Mouse (Mus musculus) forebrain, embryonic 15.5 days (tissue): Measurements from ENCODE around the gene Frmpd4. TPM values are rescaled to one million over a fixed set of nuclear protein-coding genes. Genes with fewer than 3 reads are reported as not detected.

Experiments used
- ATAC-seq: fragments of 200-750 bp; cut with Nextera tagmentation; replicated peaks from 2 replicates; pipeline ENCODE4 v1.8.0; 2017; ENCODE audit warnings: mild to moderate bottlenecking, moderate TSS enrichment, moderate library complexity
- H3K27ac ChIP-seq: fragments of 300-500 bp; sonication (generic); replicated peaks from 2 replicates; pipeline ENCODE4 v1.5.1; 2015; ENCODE audit warnings: mild to moderate bottlenecking, inconsistent platforms
- H3K27me3 ChIP-seq: fragments of 300-500 bp; sonication (generic); 2 replicates; pipeline ENCODE4 v1.6.1; 2015; ENCODE audit warnings: inconsistent platforms
- H3K36me3 ChIP-seq: fragments of 300-500 bp; sonication (generic); 2 replicates; pipeline ENCODE4 v1.6.1; 2015; ENCODE audit warnings: mild to moderate bottlenecking, inconsistent platforms
- H3K4me1 ChIP-seq: fragments of 300-500 bp; sonication (generic); 2 replicates; pipeline ENCODE4 v1.6.1; 2015; ENCODE audit warnings: inconsistent platforms
- H3K4me2 ChIP-seq: fragments of 300-500 bp; sonication (generic); replicated peaks from 2 replicates; pipeline ENCODE4 v1.6.1; 2015; ENCODE audit warnings: mild to moderate bottlenecking, inconsistent platforms
- H3K4me3 ChIP-seq: fragments of 300-500 bp; sonication (generic); 2 replicates; pipeline ENCODE4 v1.5.1; 2015; ENCODE audit warnings: mild to moderate bottlenecking, inconsistent platforms
- H3K9ac ChIP-seq: fragments of 300-500 bp; sonication (generic); replicated peaks from 2 replicates; pipeline ENCODE4 v1.6.1; 2015; ENCODE audit warnings: mild to moderate bottlenecking, inconsistent platforms
- H3K9me3 ChIP-seq: fragments of 300-500 bp; sonication (generic); 2 replicates; pipeline ENCODE4 v1.6.1; 2016; ENCODE audit warnings: inconsistent platforms
- WGBS: fragments of 180-500 bp; shearing (Covaris S2); methylation state at CpG from one replicate; pipeline ENCODE4 v1.1.7; 2015; ENCODE audit warnings: mixed read lengths; 5-methylcytosine and 5-hydroxymethylcytosine counted together
- polyA plus RNA-seq: library from polyadenylated mRNA; unstranded; fragments of >200 nt; fragmentation: Nextera tagmentation; extraction: Ambion mirVana; gene quantifications from 2 replicates; pipeline ENCODE4 v1.2.1, GENCODE M21; 2015

Gene Frmpd4
- polyA plus RNA-seq, 1 experiment from 2014 or later = 0.84 TPM

DNA sequence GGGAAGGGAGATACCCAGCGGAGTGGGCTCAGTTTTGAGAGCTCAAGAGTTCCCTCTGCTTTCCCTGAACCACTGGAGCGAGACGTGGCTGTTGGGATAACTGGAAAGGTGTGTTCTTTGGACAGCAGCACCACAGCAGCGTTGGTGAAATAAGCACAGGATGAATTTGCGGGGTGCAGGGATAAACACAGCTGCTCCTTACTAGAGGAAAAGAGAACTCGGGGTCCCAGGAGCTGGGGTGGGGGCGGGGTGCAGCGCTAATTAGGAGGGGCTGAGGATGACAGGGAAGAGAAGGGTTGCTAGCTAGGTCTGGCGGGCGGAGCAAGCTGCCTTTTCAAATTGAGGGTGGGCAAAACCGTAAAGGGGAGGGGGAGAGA is 453.5 kb downstream of the Frmpd4 start:
- Histone ChIP-seq H3K9ac (peak overlapping the region; percentile 58), H3K27me3 (peaks cover 7% of the 10 kb centered on the region; the same call in 1 of the 2 replicates), H3K4me2 (peak overlapping the region; percentile 78), H3K36me3 (no peaks in the 10 kb centered on the region), H3K4me3 (peak overlapping the region; percentile 50), H3K27ac (peak overlapping the region; percentile 17), H3K9me3 (no peaks in the 10 kb centered on the region), H3K4me1 (no peaks in the 10 kb centered on the region)
- peak; percentile 49; the same call in 1 of the 2 replicates for ATAC-seq
- WGBS = 11% methylated on average over 11 of the region's 11 CpGs

DNA sequence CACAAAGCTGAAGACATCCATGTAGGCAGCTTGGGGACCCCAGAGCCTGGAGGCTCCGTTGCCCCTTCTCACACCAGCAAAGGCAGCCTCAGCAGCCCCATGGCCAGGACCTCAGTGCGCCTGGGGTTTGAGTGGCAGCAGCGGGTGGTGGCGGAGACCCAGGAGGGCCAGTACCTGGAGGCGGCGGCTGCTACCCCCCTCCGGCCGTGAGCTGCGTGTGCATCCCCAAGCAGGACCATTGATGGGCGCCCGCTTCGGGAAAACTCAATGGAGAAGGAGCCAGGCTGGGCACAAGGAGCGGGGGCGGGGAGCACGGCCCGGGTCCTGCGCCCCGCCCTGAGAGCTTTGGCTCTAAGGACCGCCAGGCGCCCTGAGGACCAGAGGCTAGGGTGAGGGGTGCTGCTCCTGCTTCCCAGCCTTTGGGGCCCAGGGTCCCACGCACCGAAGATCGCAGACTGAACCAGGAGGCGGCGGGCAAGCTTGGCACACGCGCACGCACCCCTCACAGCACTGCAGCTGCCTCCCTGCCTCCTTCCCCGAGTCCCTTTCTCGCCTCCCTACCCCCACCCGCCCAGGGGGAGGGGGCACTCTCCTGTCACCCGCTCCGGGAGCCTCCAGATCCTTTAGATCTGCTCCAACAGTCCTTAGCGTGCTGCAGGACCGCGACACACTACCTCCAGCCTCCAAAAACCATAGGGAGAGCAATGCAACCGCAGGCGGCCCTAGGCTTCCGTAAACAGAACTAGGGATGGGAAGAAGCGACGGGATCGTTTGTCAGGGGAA is 454.0 kb downstream of the Frmpd4 start:
- Histone ChIP-seq H3K36me3 (no peaks in the 10 kb centered on the region), H3K4me3 (peak overlapping the region; percentile 50), H3K27me3 (peaks cover 7% of the 10 kb centered on the region; the same call in 1 of the 2 replicates), H3K9me3 (no peaks in the 10 kb centered on the region), H3K27ac (peak overlapping the region; percentile 17), H3K4me1 (no peaks in the 10 kb centered on the region), H3K4me2 (peak overlapping the region; percentile 78), H3K9ac (peak overlapping the region; percentile 58)
- 22% methylated on average over 36 of the region's 42 CpGs for WGBS
- ATAC-seq = peak; percentile 95

DNA sequence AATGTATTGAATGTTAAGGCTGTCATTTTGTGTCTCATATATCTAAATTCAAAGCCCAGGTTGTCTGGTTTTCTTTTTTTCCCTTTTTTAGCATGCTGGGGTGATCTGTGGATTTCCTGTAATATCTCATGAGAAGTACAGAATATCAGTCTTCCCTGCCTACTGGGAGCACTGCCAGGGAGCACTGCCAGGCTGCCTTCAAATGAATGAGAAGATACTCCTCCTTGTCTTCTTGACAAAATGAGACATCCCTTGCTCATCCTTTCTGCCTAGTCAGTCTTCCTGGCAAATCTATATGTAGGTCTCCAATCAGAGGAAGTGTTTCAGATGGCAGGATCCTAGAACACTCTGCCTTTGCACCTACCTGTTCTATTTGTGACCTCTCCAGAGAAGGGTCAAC is 535.4 kb downstream of the Frmpd4 start:
- no peak overlapping the region for H3K27ac ChIP-seq
- no peak overlapping the region for H3K4me3 ChIP-seq
- no peaks in the 10 kb centered on the region for H3K9me3 ChIP-seq
- no peaks in the 10 kb centered on the region for H3K36me3 ChIP-seq
- ATAC-seq = no peak
- no peak overlapping the region for H3K9ac ChIP-seq
- H3K4me1 ChIP-seq = no peaks in the 10 kb centered on the region
- H3K4me2 ChIP-seq = no peak overlapping the region
- H3K27me3 ChIP-seq = no peaks in the 10 kb centered on the region

DNA sequence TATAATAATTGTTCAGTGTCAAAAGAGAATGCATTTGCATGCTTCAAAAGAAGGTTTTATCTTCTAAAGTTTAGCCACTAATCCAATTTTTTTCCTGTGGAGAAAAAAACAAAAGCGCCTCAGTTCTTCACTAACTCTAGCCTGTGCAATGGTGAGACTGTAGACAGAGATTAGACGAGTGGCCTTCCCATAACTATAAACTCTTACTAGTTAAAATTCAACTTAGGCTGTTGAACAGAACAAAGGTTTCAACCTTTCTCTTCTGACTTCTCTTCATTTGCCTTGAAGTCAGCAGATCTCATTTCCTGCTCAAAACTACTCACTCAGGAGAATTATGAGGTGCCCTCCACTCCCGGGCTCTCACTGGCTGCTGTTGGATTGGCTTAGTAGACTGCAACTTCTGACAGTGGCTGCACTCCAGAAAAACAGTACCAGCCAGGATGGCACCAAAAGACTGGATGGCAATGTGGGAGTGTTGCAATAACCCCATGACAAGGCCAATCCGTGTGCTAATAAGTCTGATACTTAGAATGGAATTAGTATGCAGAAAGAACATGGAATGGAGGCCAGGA is 556.4 kb downstream of the Frmpd4 start:
- Histone ChIP-seq H3K9ac (no peak overlapping the region), H3K9me3 (no peaks in the 10 kb centered on the region), H3K4me1 (no peaks in the 10 kb centered on the region), H3K4me3 (no peak overlapping the region), H3K27ac (no peak overlapping the region), H3K4me2 (no peak overlapping the region), H3K27me3 (no peaks in the 10 kb centered on the region), H3K36me3 (no peaks in the 10 kb centered on the region)
- ATAC-seq = no peak
- 80% methylated on average over 4 of the region's 4 CpGs for WGBS

DNA sequence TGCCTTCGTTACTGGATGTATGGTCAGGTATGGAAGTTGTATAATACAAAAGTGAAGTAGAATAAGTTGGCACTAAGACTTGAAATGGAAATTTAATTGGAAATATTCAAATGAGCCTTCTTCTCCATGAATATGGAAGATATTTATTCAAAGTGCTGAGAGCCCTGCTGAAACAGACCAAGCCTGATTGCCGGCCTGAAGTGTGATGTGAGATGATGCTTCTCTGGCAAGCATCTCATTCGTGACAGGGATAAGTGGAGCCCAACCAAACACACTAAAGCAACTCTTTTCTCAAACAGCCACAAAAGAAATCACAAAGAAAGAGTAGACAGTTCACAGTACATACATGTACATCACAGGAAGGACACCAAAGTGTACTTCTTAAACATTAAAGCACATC is 559.2 kb downstream of the Frmpd4 start:
- Histone ChIP-seq H3K4me2 (no peak overlapping the region), H3K36me3 (no peaks in the 10 kb centered on the region), H3K27me3 (no peaks in the 10 kb centered on the region), H3K4me3 (no peak overlapping the region), H3K27ac (no peak overlapping the region), H3K9ac (no peak overlapping the region), H3K9me3 (no peaks in the 10 kb centered on the region), H3K4me1 (no peaks in the 10 kb centered on the region)
- WGBS = 52% methylated on average over 3 of the region's 3 CpGs
- ATAC-seq = peak; percentile 69; the same call in 1 of the 2 replicates

DNA sequence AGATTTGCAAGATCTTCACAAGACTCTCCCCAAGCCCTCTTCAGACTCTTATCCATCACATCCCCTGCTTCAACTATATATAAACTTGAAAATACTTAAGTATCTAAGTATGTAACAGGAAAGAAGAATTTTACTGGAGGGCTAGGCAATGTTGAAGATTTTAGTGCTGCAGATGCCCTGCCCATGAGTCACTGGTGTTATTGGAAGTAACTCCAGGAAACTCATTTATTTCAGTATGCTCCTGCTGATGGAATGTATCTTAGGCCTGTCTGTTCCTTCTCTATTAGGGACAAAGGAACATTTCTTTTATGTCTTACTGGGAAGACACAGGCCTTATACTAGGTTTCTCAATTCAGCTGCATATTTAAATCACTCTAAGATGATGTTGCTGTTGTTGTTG is 592.2 kb downstream of the Frmpd4 start:
- Histone ChIP-seq H3K27me3 (no peaks in the 10 kb centered on the region), H3K36me3 (no peaks in the 10 kb centered on the region)

DNA sequence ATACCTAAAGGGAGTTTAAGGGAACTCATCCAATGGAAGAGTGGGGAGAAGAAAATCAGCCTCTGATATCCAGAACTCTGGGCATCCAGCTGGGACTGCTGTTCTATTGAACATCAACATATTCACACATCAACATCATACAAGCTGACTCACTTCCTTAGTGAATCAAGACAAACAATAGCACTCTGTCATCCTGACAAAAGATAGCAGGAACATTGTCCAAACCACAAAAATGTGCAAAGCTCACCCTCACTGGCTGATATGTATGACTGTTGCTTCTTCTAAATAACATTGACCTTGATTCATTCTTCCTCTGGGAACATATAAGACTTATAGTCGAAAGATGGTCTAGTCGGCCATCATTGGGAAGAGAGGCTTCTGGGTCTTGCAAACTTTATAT is 625.8 kb downstream of the Frmpd4 start:
- no peak overlapping the region for H3K4me2 ChIP-seq
- 0 out of 2 replicates have a peak, but pooled peaks cover 3% of the 10 kb centered on the region for H3K27me3 ChIP-seq
- no peak overlapping the region for H3K9ac ChIP-seq
- no peaks in the 10 kb centered on the region for H3K9me3 ChIP-seq
- H3K27ac ChIP-seq = no peak overlapping the region
- H3K4me3 ChIP-seq = no peak overlapping the region
- no peaks in the 10 kb centered on the region for H3K36me3 ChIP-seq
- no peak for ATAC-seq
- whole genome bisulfite sequencing = 92% methylated on average over 2 of the region's 2 CpGs
- H3K4me1 ChIP-seq = no peaks in the 10 kb centered on the region

More for the DNA sequence above, 592.2 kb downstream of the Frmpd4 start:
- H3K27ac ChIP-seq = no peak overlapping the region
- no peak overlapping the region for H3K4me3 ChIP-seq
- no peaks in the 10 kb centered on the region for H3K4me1 ChIP-seq
- H3K4me2 ChIP-seq = no peak overlapping the region
- ATAC-seq = no peak
- no peaks in the 10 kb centered on the region for H3K9me3 ChIP-seq
- H3K9ac ChIP-seq = no peak overlapping the region

DNA sequence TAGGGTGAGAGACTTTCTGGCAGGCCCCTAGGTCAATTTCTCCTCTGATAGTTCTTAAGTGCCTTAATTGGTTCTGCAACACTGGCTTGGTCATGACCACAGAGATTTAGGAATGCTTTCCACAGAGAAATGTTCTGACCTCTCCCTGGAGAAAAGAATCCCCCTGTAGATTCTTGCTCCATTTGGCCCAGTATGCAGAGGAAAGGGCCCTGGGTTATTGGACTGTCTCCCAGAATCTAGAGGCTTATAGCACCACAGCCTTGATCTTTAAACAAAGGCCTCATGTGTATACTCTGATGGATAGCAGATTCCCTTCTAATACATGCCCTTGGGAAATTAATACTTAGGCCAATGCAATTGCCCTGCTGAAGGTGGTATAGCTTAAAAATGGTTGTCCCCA is 667.5 kb downstream of the Frmpd4 start:
- Histone ChIP-seq H3K27ac (no peak overlapping the region), H3K27me3 (no peaks in the 10 kb centered on the region), H3K9ac (no peak overlapping the region), H3K4me3 (no peak overlapping the region), H3K9me3 (no peaks in the 10 kb centered on the region), H3K36me3 (no peaks in the 10 kb centered on the region), H3K4me1 (no peaks in the 10 kb centered on the region), H3K4me2 (no peak overlapping the region)
- no peak for ATAC-seq

DNA sequence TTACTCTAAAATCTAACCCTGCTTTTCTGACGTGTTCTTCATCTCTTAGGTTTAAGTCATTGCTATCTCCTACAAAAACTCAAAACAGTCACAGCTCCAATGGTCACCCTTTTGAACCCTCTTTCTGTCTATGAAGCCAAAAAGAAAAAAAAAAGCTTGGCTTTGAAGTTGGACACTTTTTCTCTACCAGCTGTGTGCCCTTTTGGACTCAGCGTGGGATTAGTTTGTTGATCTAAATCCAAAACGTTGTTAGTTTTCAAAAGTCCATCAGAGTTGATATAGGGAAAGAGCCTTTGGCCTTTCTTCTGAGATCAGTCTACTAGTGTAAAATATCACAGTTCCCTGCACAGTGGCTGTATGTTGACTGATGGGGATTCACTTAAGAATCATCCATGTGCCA is 676.0 kb downstream of the Frmpd4 start:
- Histone ChIP-seq H3K36me3 (no peaks in the 10 kb centered on the region), H3K27me3 (no peaks in the 10 kb centered on the region), H3K4me3 (no peak overlapping the region), H3K9ac (no peak overlapping the region), H3K4me1 (no peaks in the 10 kb centered on the region), H3K27ac (no peak overlapping the region), H3K4me2 (no peak overlapping the region), H3K9me3 (no peaks in the 10 kb centered on the region)
- 82% methylated on average over 3 of the region's 3 CpGs for WGBS
- no peak for ATAC-seq

DNA sequence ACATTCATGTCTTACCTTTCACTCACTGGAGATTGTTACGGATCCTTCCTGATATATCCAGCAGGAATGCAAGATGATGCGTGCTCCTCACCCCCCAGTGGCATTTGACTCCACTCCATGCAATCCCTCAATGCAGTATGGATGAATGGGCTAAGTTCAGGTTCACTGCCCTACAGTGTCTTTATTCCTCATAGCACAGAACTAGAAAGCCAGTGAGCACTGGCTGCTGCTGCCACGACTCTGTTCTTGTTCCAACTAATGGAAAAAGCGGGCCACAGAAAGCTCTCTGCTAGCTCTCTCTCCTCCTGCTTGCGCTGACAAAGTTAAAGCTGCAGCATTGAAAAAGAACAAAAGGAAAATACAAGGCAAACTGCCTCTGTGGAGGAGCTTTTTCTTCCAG is 722.2 kb downstream of the Frmpd4 start:
- WGBS = 44% methylated on average over 5 of the region's 5 CpGs
- ATAC-seq = no peak
- no peaks in the 10 kb centered on the region for H3K9me3 ChIP-seq

DNA sequence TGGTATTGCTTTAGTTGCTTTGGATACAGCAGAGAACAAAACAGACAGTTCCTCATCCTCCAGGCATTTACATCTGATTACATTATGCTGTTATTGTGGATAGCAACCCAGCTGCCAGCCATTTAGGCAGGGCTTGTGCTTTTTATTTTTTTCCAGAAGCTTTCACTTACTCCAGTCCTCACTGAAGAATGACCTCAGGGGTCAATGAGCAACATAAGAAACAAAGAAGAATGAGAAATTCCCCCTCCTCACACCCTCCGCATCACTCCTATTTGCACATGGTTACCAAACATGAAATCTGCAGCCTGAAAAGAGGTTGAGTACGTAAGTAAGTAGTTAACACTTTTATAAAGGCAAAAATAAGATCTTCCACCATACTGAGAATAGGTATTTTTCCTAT is 744.5 kb downstream of the Frmpd4 start:
- Histone ChIP-seq H3K36me3 (no peaks in the 10 kb centered on the region), H3K9me3 (no peaks in the 10 kb centered on the region), H3K4me3 (no peak overlapping the region), H3K27me3 (no peaks in the 10 kb centered on the region), H3K9ac (no peak overlapping the region), H3K4me2 (no peak overlapping the region), H3K27ac (no peak overlapping the region), H3K4me1 (no peaks in the 10 kb centered on the region)
- no peak for ATAC-seq
- 53% methylated on average over 2 of the region's 2 CpGs for WGBS

More for the DNA sequence above, 722.2 kb downstream of the Frmpd4 start:
- H3K36me3 ChIP-seq = no peaks in the 10 kb centered on the region
- H3K4me2 ChIP-seq = no peak overlapping the region
- no peak overlapping the region for H3K4me3 ChIP-seq
- no peak overlapping the region for H3K27ac ChIP-seq
- no peaks in the 10 kb centered on the region for H3K27me3 ChIP-seq
- no peaks in the 10 kb centered on the region for H3K4me1 ChIP-seq
- no peak overlapping the region for H3K9ac ChIP-seq

DNA sequence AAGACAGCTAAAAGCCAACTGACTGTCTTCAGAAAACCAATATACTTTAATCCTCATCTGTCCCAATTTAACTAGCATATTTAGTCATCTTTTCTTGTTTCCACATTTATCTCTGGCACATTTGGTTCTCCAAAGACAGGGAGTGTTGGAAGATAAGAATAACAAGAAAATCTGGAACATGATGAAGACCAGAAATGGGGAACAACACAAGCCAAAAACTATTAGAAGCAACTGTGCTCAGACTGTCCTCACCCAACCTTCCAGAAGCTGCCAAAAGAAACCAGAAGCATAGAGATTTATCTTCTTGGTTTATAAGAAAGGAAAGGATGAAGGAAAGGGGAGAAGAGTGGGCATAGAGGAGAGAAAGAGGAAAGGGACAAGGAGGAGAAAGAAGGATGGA is 748.6 kb downstream of the Frmpd4 start:
- H3K9ac ChIP-seq = no peak overlapping the region
- H3K4me1 ChIP-seq = no peaks in the 10 kb centered on the region
- H3K36me3 ChIP-seq = no peaks in the 10 kb centered on the region
- H3K27ac ChIP-seq = no peak overlapping the region
- H3K4me3 ChIP-seq = no peak overlapping the region
- H3K27me3 ChIP-seq = no peaks in the 10 kb centered on the region
- no peaks in the 10 kb centered on the region for H3K9me3 ChIP-seq
- H3K4me2 ChIP-seq = no peak overlapping the region
- ATAC-seq = no peak

DNA sequence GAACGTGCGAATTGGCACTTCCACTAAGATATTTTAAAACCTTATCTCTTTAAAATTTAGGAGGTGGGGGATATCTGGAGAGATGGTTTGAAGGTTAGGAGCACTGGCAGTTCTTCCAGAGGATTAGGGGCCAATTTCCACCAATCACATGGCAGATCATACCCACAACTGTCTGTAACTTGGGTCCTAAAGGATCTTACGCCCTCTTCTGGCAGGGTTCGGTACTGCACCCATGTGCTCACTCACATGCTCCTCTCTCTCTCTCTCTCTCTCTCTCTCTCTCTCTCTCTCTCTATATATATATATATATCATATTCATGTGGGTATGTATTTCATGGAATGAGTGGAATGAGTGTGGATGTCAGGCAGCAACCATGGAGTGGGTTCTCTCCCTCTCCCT is 759.7 kb downstream of the Frmpd4 start:
- H3K9ac ChIP-seq = no peak overlapping the region
- H3K4me1 ChIP-seq = no peaks in the 10 kb centered on the region
- WGBS = 44% methylated on average over 4 of the region's 4 CpGs
- no peaks in the 10 kb centered on the region for H3K27me3 ChIP-seq
- H3K4me2 ChIP-seq = no peak overlapping the region
- H3K36me3 ChIP-seq = no peaks in the 10 kb centered on the region
- no peak overlapping the region for H3K27ac ChIP-seq
- no peak for ATAC-seq
- no peak overlapping the region for H3K4me3 ChIP-seq
- no peaks in the 10 kb centered on the region for H3K9me3 ChIP-seq
